Mouse (Mus musculus): ENCODE measurements around the gene Plscr3.

DNA sequence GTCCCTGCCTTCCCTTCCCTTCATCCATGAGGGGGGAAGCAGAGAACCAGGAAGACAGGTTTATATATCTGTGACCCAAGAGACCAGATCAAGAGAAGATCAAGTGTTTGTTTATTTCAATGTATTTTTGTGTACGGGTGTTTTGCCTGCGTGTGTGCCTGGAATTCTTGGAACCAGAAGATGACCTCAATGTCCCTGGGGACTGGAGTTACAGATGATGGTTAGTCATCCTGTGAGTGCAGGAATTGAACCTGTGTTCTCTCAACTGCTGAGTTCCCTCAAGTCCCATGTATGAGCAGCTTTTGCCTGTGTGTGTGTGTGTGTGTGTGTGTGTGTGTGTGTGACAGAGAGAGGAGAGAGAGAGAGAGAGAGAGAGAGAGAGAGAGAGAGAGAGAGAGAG, 38.5 kb upstream of the Plscr3 start:
- TF ChIP-seq CTCF (IDR thresholded peaks at IDR 0.05; ENCODE audit: low read depth), result no peak
- no peak for TF ChIP-seq EP300 (IDR thresholded peaks at IDR 0.05; ENCODE audit: low read depth)
